Mouse (Mus musculus) neutrophil, adult 59 days (primary cell): ENCODE data around the gene Stx4a. TPM values are rescaled to one million over a fixed set of nuclear protein-coding genes. Genes with fewer than 3 reads are reported as not detected.

ENCODE experiments used
- total RNA-seq, 2 experiments: library from RNA; stranded (reverse); gene quantifications; 1 replicate in 1 of 2; 2 replicates in 1 of 2; pipeline ENCODE4 v1.2.4; 2023

Stx4a gene
- 10 to 100 TPM; 61.0 to 71.1 TPM for total RNA-seq

GRCm38 (mm10) chr7:127824176-127824871 is at the start of gene Stx4a, which contains the start of gene Stx1b:
Gene Stx4a (plus strand): TSS chr7:127824294.
Gene Stx1b (minus strand): TSS chr7:127824549.

GRCm38 (mm10) chr7:127776426-127776825 is 47.7 kb upstream of the Stx4a start, which contains the start of gene Setd1a:
Gene Setd1a (plus strand): TSS chr7:127776670.

DNA sequence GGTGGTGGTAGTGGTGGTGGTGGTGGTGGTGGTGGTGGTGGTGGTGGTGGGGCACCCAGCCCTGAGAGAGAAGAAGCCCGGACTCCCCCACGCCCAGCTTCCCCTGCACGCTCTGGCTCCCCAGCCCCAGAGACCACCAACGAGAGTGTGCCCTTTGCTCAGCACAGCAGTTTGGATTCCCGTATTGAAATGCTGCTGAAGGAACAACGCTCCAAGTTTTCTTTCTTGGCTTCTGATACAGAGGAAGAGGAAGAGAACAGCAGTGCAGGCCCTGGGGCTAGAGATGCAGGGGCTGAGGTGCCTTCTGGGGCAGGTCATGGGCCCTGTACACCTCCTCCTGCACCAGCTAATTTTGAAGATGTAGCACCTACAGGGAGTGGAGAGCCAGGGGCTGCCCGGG is 38.8 kb upstream of the Stx4a start, which contains the start of gene Gm49388:
Gene Gm49388 (plus strand): TSS at position 301 of the 400 bp plus-strand sequence.

GRCm38 (mm10) chr7:127800435-127801009 is 23.6 kb upstream of the Stx4a start, which contains the start of gene Hsd3b7:
Gene Hsd3b7 (plus strand): TSS chr7:127800604.

GRCm38 (mm10) chr7:127876041-127876466 is 52.0 kb downstream of the Stx4a start, which contains the start of gene Zfp646:
Gene Zfp646 (plus strand): TSS chr7:127876221.

GRCm38 (mm10) chr7:127876467-127877348 is 52.6 kb downstream of the Stx4a start, which contains the start of gene Zfp668:
Gene Zfp668 (minus strand): TSS chr7:127876828.

DNA sequence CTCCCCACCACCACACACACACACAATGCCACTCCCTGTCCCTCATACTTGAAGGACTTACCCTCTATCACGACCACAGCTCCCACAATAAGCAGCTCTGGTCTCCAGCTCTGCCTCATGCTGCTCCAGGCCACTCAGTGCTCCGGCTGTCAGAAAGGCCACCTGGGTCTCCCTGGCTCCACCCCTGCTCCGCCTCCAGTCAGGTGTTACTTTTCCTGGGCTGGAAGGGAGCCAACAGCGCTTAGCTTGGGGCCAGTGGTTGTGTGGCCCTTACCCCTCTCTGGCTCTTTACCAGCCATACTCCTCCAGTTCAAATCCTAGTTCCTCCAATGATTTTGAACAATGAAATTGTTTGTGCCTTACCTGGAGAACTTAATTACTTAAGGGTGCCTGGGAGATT is 66.7 kb downstream of the Stx4a start, which contains the start of gene Prss53:
Gene Prss53 (minus strand): TSS at position 173 of the 400 bp plus-strand sequence.

DNA sequence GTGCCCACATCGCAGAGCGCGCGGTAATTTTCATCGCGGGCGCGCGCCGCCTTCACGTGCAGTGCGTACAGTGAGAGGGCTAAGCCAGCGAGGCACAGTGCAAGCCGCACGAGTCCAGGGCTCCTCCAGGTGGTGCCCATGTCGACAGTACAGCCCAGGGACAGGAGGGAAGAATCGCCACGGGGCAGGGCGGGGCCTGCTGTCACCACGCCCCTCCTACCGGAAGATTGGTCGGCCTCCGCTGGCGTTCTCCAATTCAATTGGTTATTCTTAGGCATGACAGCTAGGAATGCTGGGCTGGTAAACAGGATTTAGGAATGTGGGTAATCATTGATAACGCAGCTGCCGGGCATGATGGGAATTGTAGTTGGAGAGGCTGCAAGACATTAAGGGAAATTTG is 71.3 kb downstream of the Stx4a start, which contains the start of the genes Gm21974 and Vkorc1:
Gene Gm21974 (minus strand): TSS at position 13 of the 400 bp plus-strand sequence.
Gene Vkorc1 (minus strand): TSS at position 176 of the 400 bp plus-strand sequence.

Other genes starting within 250 kb of the Stx4a start
- gene Ccdc189, start 235.7 kb upstream of the Stx4a start, total RNA-seq = 10 to 100 TPM; 16.7 to 19.2 TPM
- gene Rnf40, start 235.5 kb upstream of the Stx4a start, total RNA-seq = 100 to 1,000 TPM; 158 to 167 TPM
- 1 to 10 TPM; 2.3 to 5.2 TPM for gene Zfp629, start 208.5 kb upstream of the Stx4a start, total RNA-seq
- gene Bcl7c, start 115.4 kb upstream of the Stx4a start, total RNA-seq = 10 to 100 TPM; 34.8 to 46.5 TPM
- gene Ctf1, start 111.6 kb upstream of the Stx4a start, total RNA-seq = not detected
- not detected for gene Ctf2, start 92.1 kb upstream of the Stx4a start, total RNA-seq
- gene Fbxl19, start 79.8 kb upstream of the Stx4a start, total RNA-seq = 1 to 10 TPM; 6.0 to 7.0 TPM
- gene Orai3, start 54.5 kb upstream of the Stx4a start, total RNA-seq = 10 to 100 TPM; 27.2 to 29.1 TPM
- 10 to 100 TPM; 30.9 to 31.9 TPM for gene Setd1a, start 47.6 kb upstream of the Stx4a start, total RNA-seq
- under 1 TPM in 1 of 2 experiments, not detected in 1; 0.84 TPM for gene Gm49388, start 38.7 kb upstream of the Stx4a start, total RNA-seq
- 10 to 100 TPM; 12.8 to 15.1 TPM for gene Hsd3b7, start 23.7 kb upstream of the Stx4a start, total RNA-seq
- gene Stx1b, start 255 bp downstream of the Stx4a start, total RNA-seq = not detected
- gene Zfp646, start 51.9 kb downstream of the Stx4a start, total RNA-seq = 10 to 100 TPM; 39.9 to 40.2 TPM
- gene Zfp668, start 52.5 kb downstream of the Stx4a start, total RNA-seq = 1 to 10 TPM; 6.9 to 8.2 TPM
- gene Prss53, start 66.7 kb downstream of the Stx4a start, total RNA-seq = not detected
- gene Gm21974, start 71.2 kb downstream of the Stx4a start, total RNA-seq = not detected
- 10 to 100 TPM in 1 of 2 experiments, 1 to 10 TPM in 1; 8.9 to 10.6 TPM for gene Vkorc1, start 71.3 kb downstream of the Stx4a start, total RNA-seq
- 10 to 100 TPM; 33.7 to 34.8 TPM for gene Bckdk, start 79.8 kb downstream of the Stx4a start, total RNA-seq
- 10 to 100 TPM; 16.9 to 19.3 TPM for gene Kat8, start 88.2 kb downstream of the Stx4a start, total RNA-seq
- not detected for gene Prss8, start 105.8 kb downstream of the Stx4a start, total RNA-seq
- 1 to 10 TPM in 1 of 2 experiments, under 1 TPM in 1; 0.73 to 2.2 TPM for gene Prss36, start 122.4 kb downstream of the Stx4a start, total RNA-seq
- 100 to 1,000 TPM; 381 to 409 TPM for gene Fus, start 143.2 kb downstream of the Stx4a start, total RNA-seq
- gene Pycard, start 169.6 kb downstream of the Stx4a start, total RNA-seq = 10 to 100 TPM; 58.7 to 76.0 TPM
- gene Trim72, start 179.7 kb downstream of the Stx4a start, total RNA-seq = under 1 TPM; 0.42 to 0.57 TPM
- gene Itgam, start 238.3 kb downstream of the Stx4a start, total RNA-seq = 100 to 1,000 TPM; 810 to 844 TPM
- 10 to 100 TPM; 17.9 to 22.6 TPM for gene Gm49368, start 238.4 kb downstream of the Stx4a start, total RNA-seq